Mouse (Mus musculus) limb, embryonic 14.5 days (tissue): ENCODE measurements around the gene Smg8. TPM values are rescaled to one million over a fixed set of nuclear protein-coding genes. Genes with fewer than 3 reads are reported as not detected.
A peak's percentile ranks its signal among the peaks of the same experiment; 100 is the strongest.

Experiments used
- ATAC-seq: fragments of 200-750 bp; cut with Nextera tagmentation; 2 replicates; pipeline ENCODE4 v1.8.0; 2017; ENCODE audit warnings: low read depth, moderate number of reproducible peaks, moderate TSS enrichment; ENCODE audit not compliant: low FRiP score
- DNase-seq: peaks from one replicate; pipeline ENCODE4 v3.0.0-alpha.2; 2015; ENCODE audit warnings: low spot score
- H3K27ac ChIP-seq: fragments of 300-500 bp; sonication (generic); replicated peaks from 2 replicates; pipeline ENCODE4 v1.5.1; 2014; ENCODE audit warnings: low read depth, mild to moderate bottlenecking, low read length, moderate library complexity, mixed read lengths
- H3K27me3 ChIP-seq: fragments of 300-500 bp; sonication (generic); 2 replicates; pipeline ENCODE4 v1.6.1; 2014; ENCODE audit warnings: low read length, mixed read lengths; ENCODE audit not compliant: control insufficient read depth, insufficient read depth
- H3K36me3 ChIP-seq: fragments of 300-500 bp; sonication (generic); 2 replicates; pipeline ENCODE4 v1.6.1; 2014; ENCODE audit warnings: mild to moderate bottlenecking, low read length, moderate library complexity, mixed read lengths; ENCODE audit not compliant: control insufficient read depth, insufficient read depth
- H3K4me1 ChIP-seq: fragments of 300-500 bp; sonication (generic); 2 replicates; pipeline ENCODE4 v1.6.1; 2014; ENCODE audit warnings: antibody characterized with exemption, low read length, mixed read lengths; ENCODE audit not compliant: control insufficient read depth, insufficient read depth
- H3K4me2 ChIP-seq: fragments of 300-500 bp; sonication (generic); replicated peaks from 2 replicates; pipeline ENCODE4 v1.6.1; 2014; ENCODE audit warnings: low read depth, mild to moderate bottlenecking, low read length, moderate library complexity; ENCODE audit not compliant: severe bottlenecking
- H3K4me3 ChIP-seq: fragments of 300-500 bp; sonication (generic); replicated peaks from 2 replicates; pipeline ENCODE4 v1.5.1; 2014; ENCODE audit warnings: low read length
- H3K9ac ChIP-seq: fragments of 300-500 bp; sonication (generic); 2 replicates; pipeline ENCODE4 v1.6.1; 2014; ENCODE audit warnings: mild to moderate bottlenecking, low read depth, low read length, moderate library complexity; ENCODE audit not compliant: severe bottlenecking
- H3K9me3 ChIP-seq: fragments of 300-500 bp; sonication (generic); 2 replicates; pipeline ENCODE4 v1.6.1; 2016; ENCODE audit warnings: low read length; ENCODE audit not compliant: control insufficient read depth
- POLR2A ChIP-seq: fragments of 200-500 bp; IDR thresholded peaks from 2 replicates; pipeline ENCODE4 v1.8.0; 2012; ENCODE audit warnings: inconsistent platforms, mild to moderate bottlenecking, moderate library complexity, borderline replicate concordance; ENCODE audit not compliant: insufficient read depth, insufficient read length; ENCODE audit errors: extremely low read depth
- WGBS: fragments of 180-500 bp; shearing (Covaris S2); extraction: QIAGEN DNeasy Blood & Tissue Kit; methylation state at CpG from one replicate; pipeline ENCODE4 v1.1.7; 2014; 5-methylcytosine and 5-hydroxymethylcytosine counted together
- polyA plus RNA-seq, 2 experiments: library from polyadenylated mRNA; depleted of rRNA in 1 of 2; stranded (reverse) in 1 of 2; unstranded in 1 of 2; fragments of >200 nt; fragmentation: Nextera tagmentation in 1 of 2; extraction: Ambion mirVana in 1 of 2; gene quantifications; 2 replicates each; pipeline versions ENCODE4 v1.2.1 to v1.2.3; 2012 to 2014

Gene Smg8
- polyA plus RNA-seq (2012; rRNA removed) (18.6 and 19.5 TPM in 2 replicates), polyA plus RNA-seq (2014; fragmentation: Nextera tagmentation; extraction: Ambion mirVana) (20.3 and 21.5 TPM in 2 replicates)

DNA sequence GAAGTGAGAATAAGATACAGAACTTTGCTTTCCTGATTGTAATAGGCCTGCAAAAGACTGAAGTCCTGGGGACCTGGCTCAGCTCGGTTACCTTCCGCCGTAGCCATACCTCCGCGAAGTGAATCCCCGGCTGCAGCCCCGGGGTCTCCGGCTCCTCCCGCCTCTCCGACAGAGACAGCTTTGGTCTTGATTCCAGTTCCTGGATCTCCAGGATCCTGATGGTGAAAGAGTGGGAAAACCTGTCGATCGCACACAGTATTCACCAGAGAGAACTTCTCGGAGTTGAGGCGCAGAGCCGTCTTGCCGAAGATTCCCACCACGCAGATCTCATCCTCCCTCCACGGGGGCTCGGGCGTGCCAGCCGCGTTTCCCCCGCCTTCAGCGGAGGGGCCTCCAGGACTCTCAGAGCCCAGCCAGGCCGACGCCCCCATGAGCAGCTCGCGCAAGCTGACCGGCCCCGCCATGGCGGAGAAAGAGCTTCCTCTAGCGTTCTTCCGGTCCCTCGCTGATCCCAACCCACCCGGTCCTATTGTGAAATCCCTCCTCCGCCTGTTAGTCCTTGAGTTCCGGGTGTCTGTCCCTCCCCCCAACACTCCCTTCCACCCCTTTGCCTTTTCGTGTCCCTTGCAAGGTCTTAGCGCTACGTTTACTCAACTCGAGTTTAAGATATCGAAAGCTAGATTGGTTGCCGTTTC lies at the start of gene Smg8:
Smg8 (minus strand) TSS at position 485 of the 695 bp plus-strand sequence.
- DNase-seq (peak; percentile 91), ATAC-seq (peak; percentile 91)
- Histone ChIP-seq H3K4me3 (peak within 1 kb of the TSS; percentile 92), H3K27ac (peak within 1 kb of the TSS; percentile 68), H3K27me3 (no peaks in the 10 kb centered on the region), H3K4me1 (peaks cover 19% of the 10 kb centered on the region), H3K9ac (peak within 1 kb of the TSS; percentile 85), H3K36me3 (peaks cover 41% of the 10 kb centered on the region), H3K9me3 (no peaks in the 10 kb centered on the region), H3K4me2 (peak within 1 kb of the TSS; percentile 89)
- peak; percentile 70; the same call in 1 of the 2 replicates for TF ChIP-seq POLR2A
- 1% methylated on average over 42 of the region's 43 CpGs for WGBS

GRCm38 (mm10) chr11:87136233-87136632 lies 49.7 kb upstream of the Smg8 start:
- DNase-seq (peak; percentile 38), ATAC-seq (peak; percentile 34; the same call in 1 of the 2 replicates)
- no peak for TF ChIP-seq POLR2A
- Histone ChIP-seq H3K27me3 (no peaks in the 10 kb centered on the region), H3K9me3 (no peaks in the 10 kb centered on the region), H3K36me3 (peaks cover 9% of the 10 kb centered on the region), H3K9ac (no peak overlapping the region), H3K4me2 (no peak overlapping the region), H3K4me3 (no peak overlapping the region), H3K27ac (no peak overlapping the region), H3K4me1 (no peaks in the 10 kb centered on the region)
- WGBS: 82% methylated on average over 4 of the region's 4 CpGs

GRCm38 (mm10) chr11:87126824-87127816 lies 40.5 kb upstream of the Smg8 start, which contains the start of gene Trim37:
Gene Trim37 (plus strand): TSS chr11:87127077.
- Histone ChIP-seq H3K4me1 (peaks cover 4% of the 10 kb centered on the region; the same call in 1 of the 2 replicates), H3K9me3 (no peaks in the 10 kb centered on the region), H3K27me3 (no peaks in the 10 kb centered on the region), H3K4me2 (peak within 1 kb of the TSS; percentile 76), H3K4me3 (peak within 1 kb of the TSS; percentile 93), H3K27ac (peak within 1 kb of the TSS; percentile 88), H3K9ac (peak within 1 kb of the TSS; percentile 81), H3K36me3 (peaks cover 20% of the 10 kb centered on the region)
- no peak; the same call in 1 of the 2 replicates for TF ChIP-seq POLR2A
- ATAC-seq: peak; percentile 92
- WGBS: under 1% methylated on average over 76 of the region's 105 CpGs
- peak; percentile 87 for DNase-seq

- H3K36me3 ChIP-seq: peaks cover 26% of the 10 kb centered on the region
- no peak for TF ChIP-seq POLR2A
- peaks cover 4% of the 10 kb centered on the region; the same call in 1 of the 2 replicates for H3K4me1 ChIP-seq
- H3K9ac ChIP-seq: peak overlapping the region; percentile 52
- DNase-seq: peak; percentile 8
- H3K27ac ChIP-seq: peak overlapping the region; percentile 66
- H3K9me3 ChIP-seq: no peaks in the 10 kb centered on the region
- 2% methylated on average over 12 of the region's 12 CpGs for WGBS
- ATAC-seq: no peak
- H3K4me2 ChIP-seq: peak overlapping the region; percentile 76
- peak overlapping the region; percentile 93 for H3K4me3 ChIP-seq
- no peaks in the 10 kb centered on the region for H3K27me3 ChIP-seq
These were observed 39.8 kb upstream of the Smg8 start for GRCm38 (mm10) chr11:87126281-87126823.

DNA sequence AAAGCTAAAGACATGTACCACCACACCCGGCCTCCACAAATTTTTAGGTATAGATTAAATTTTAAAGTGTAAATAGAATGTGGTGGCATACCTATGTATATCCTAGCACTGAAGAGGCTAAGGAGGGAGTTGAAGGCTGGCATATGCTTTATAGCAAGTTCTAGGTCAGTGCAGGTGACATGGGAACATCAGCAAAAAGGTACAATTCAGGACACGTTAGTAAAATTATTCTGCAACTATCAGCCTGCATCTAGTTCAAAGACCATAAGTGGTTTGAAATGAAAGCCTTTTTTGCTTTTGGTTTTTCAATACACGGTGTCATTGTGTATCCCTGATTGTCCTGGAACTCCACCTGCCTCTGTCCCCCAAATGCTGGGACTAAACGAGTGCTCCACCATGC lies 39.0 kb upstream of the Smg8 start:
- H3K4me2 ChIP-seq: peak overlapping the region; percentile 76; the same call in 1 of the 2 replicates
- no peak overlapping the region for H3K4me3 ChIP-seq
- peaks cover 4% of the 10 kb centered on the region; the same call in 1 of the 2 replicates for H3K4me1 ChIP-seq
- H3K9me3 ChIP-seq: no peaks in the 10 kb centered on the region
- H3K36me3 ChIP-seq: peaks cover 34% of the 10 kb centered on the region
- no peak for ATAC-seq
- no peak overlapping the region; the same call in 1 of the 2 replicates for H3K27ac ChIP-seq
- no peak for DNase-seq
- no peak for TF ChIP-seq POLR2A
- no peak overlapping the region for H3K9ac ChIP-seq
- no peaks in the 10 kb centered on the region for H3K27me3 ChIP-seq
- 59% methylated on average over 4 of the region's 4 CpGs for WGBS
